Mouse (Mus musculus): ENCODE measurements around the gene Jam2. TPM values are rescaled to one million over a fixed set of nuclear protein-coding genes. Genes with fewer than 3 reads are reported as not detected.
A peak's percentile ranks its signal among the peaks of the same experiment; 100 is the strongest.

Jam2 gene
- 225 and 328 TPM in 2 replicates for total RNA-seq (2012; rRNA removed)

- peak within 1 kb of the TSS; percentile 9 for H3K27ac ChIP-seq (ENCODE audit: insufficient read depth, low read depth, low read length, poor library complexity, severe bottlenecking)
- H3K4me1 ChIP-seq (ENCODE audit: control insufficient read depth in 2 of 2, insufficient read depth in 2 of 2, low read length in 2 of 2, poor library complexity in 1 of 2), result peaks cover 0 to 9% of the 10 kb centered on the region in 2 experiments; a peak in 3 of 4 replicates
- in situ Hi-C loops (cut with MboI; ENCODE audit: low sequenced_read_pairs in 2 of 2, unreplicated experiment in 2 of 2), result no loop called here
- no peak for TF ChIP-seq MAFK (IDR thresholded peaks at IDR 0.05; ENCODE audit: insufficient read depth, low read depth, low read length)
- TF ChIP-seq HCFC1 (IDR thresholded peaks at IDR 0.05; ENCODE audit: borderline replicate concordance, insufficient read depth, low read length), result no peak
- TF ChIP-seq ZC3H11A (IDR thresholded peaks at IDR 0.05; ENCODE audit: borderline replicate concordance, low read depth, low read length), result no peak
- no peaks in the 10 kb centered on the region for H3K36me3 ChIP-seq (ENCODE audit: control insufficient read depth, insufficient read depth, low read length, poor library complexity, severe bottlenecking)
- DNase-seq (ENCODE audit: low read depth, low spot score), result no peak
- H3K9me3 ChIP-seq (ENCODE audit: control insufficient read depth, insufficient read depth, low read depth, low read length), result no peaks in the 10 kb centered on the region
- peak within 1 kb of the TSS; percentile 68 to 84 for H3K4me3 ChIP-seq (ENCODE audit: insufficient read depth in 1 of 2, low read depth in 1 of 2, low read length in 2 of 2, poor library complexity in 1 of 2, severe bottlenecking in 1 of 2)
- H3K9ac ChIP-seq (ENCODE audit: insufficient read depth, low read depth, low read length, poor library complexity, severe bottlenecking), result peak within 1 kb of the TSS; percentile 63
These were observed at the start of gene Jam2 for GRCm38 (mm10) chr16:84774003-84774703. Gene Jam2 (plus strand): TSS chr16:84774123.

- in situ Hi-C loops (cut with MboI; ENCODE audit: low sequenced_read_pairs in 2 of 2, unreplicated experiment in 2 of 2), result loop anchor here in 1 of 2 experiments (10.0 kb wide), 1 partner anchor 100 kb away; the partner anchor contains the start of genes Atp5j and Gabpa
- peak overlapping the region; percentile 94 for H3K9ac ChIP-seq (ENCODE audit: insufficient read depth, low read depth, low read length, poor library complexity, severe bottlenecking)
- no peak for DNase-seq (ENCODE audit: low read depth, low spot score)
- TF ChIP-seq ZNF384 (IDR thresholded peaks at IDR 0.05; ENCODE audit: low read depth, low read length) (0 out of 2 replicates have a peak, but pooled peaks have one; percentile 7), CHD2 (IDR thresholded peaks at IDR 0.05; ENCODE audit: low read depth, low read length) (no peak)
- H3K4me3 ChIP-seq (ENCODE audit: insufficient read depth in 1 of 2, low read depth in 1 of 2, low read length in 2 of 2, poor library complexity in 1 of 2, severe bottlenecking in 1 of 2), result peak overlapping the region; percentile 87
- peaks cover 8% of the 10 kb centered on the region for H3K36me3 ChIP-seq (ENCODE audit: control insufficient read depth, insufficient read depth, low read length, poor library complexity, severe bottlenecking)
- H3K27ac ChIP-seq (ENCODE audit: insufficient read depth, low read depth, low read length, poor library complexity, severe bottlenecking), result no peak overlapping the region
- no peaks in the 10 kb centered on the region for H3K9me3 ChIP-seq (ENCODE audit: control insufficient read depth, insufficient read depth, low read depth, low read length)
- H3K4me1 ChIP-seq (ENCODE audit: control insufficient read depth in 2 of 2, insufficient read depth in 2 of 2, low read length in 2 of 2, poor library complexity in 1 of 2), result peaks cover 1 to 2% of the 10 kb centered on the region in 2 experiments; a peak in 2 of 4 replicates
These were observed 39.1 kb upstream of the Jam2 start for GRCm38 (mm10) chr16:84734806-84735165.

GRCm38 (mm10) chr16:84735166-84736105 is 38.5 kb upstream of the Jam2 start, which contains the start of gene Mrpl39:
Gene Mrpl39 (minus strand): TSS chr16:84735742.
- H3K9ac ChIP-seq (ENCODE audit: insufficient read depth, low read depth, low read length, poor library complexity, severe bottlenecking), result peak within 1 kb of the TSS; percentile 94
- peak within 1 kb of the TSS; percentile 87 for H3K4me3 ChIP-seq (ENCODE audit: insufficient read depth in 1 of 2, low read depth in 1 of 2, low read length in 2 of 2, poor library complexity in 1 of 2, severe bottlenecking in 1 of 2)
- 0 out of 2 replicates have a peak within 1 kb of the TSS, but pooled peaks have one; percentile 24 for H3K27ac ChIP-seq (ENCODE audit: insufficient read depth, low read depth, low read length, poor library complexity, severe bottlenecking)
- peak; percentile 93 for DNase-seq (ENCODE audit: low read depth, low spot score)
- H3K36me3 ChIP-seq (ENCODE audit: control insufficient read depth, insufficient read depth, low read length, poor library complexity, severe bottlenecking), result peaks cover 6% of the 10 kb centered on the region
- no peaks in the 10 kb centered on the region for H3K9me3 ChIP-seq (ENCODE audit: control insufficient read depth, insufficient read depth, low read depth, low read length)
- in situ Hi-C loops (cut with MboI; ENCODE audit: low sequenced_read_pairs in 2 of 2, unreplicated experiment in 2 of 2), result loop anchor here in 1 of 2 experiments (10.0 kb wide), 1 partner anchor 99 kb away; the partner anchor contains the start of genes Atp5j and Gabpa
- H3K4me1 ChIP-seq (ENCODE audit: control insufficient read depth in 2 of 2, insufficient read depth in 2 of 2, low read length in 2 of 2, poor library complexity in 1 of 2), result peaks cover 1 to 2% of the 10 kb centered on the region in 2 experiments; a peak in 2 of 4 replicates
- TF ChIP-seq MAFK (IDR thresholded peaks at IDR 0.05; ENCODE audit: insufficient read depth, low read depth, low read length) (no peak), ZNF384 (IDR thresholded peaks at IDR 0.05; ENCODE audit: low read depth, low read length) (no peak), HCFC1 (IDR thresholded peaks at IDR 0.05; ENCODE audit: borderline replicate concordance, insufficient read depth, low read length) (peak; percentile 88), CHD2 (IDR thresholded peaks at IDR 0.05; ENCODE audit: low read depth, low read length) (peak; percentile 44; the same call in 1 of the 2 replicates), ZC3H11A (IDR thresholded peaks at IDR 0.05; ENCODE audit: borderline replicate concordance, low read depth, low read length) (peak; percentile 64; the same call in 1 of the 2 replicates)

- peak; percentile 6 for DNase-seq (ENCODE audit: low read depth, low spot score)
- Histone ChIP-seq H3K9ac (ENCODE audit: insufficient read depth, low read depth, low read length, poor library complexity, severe bottlenecking) (no peak overlapping the region), H3K27ac (ENCODE audit: insufficient read depth, low read depth, low read length, poor library complexity, severe bottlenecking) (no peak overlapping the region), H3K9me3 (ENCODE audit: control insufficient read depth, insufficient read depth, low read depth, low read length) (no peaks in the 10 kb centered on the region), H3K4me1 (ENCODE audit: control insufficient read depth in 2 of 2, insufficient read depth in 2 of 2, low read length in 2 of 2, poor library complexity in 1 of 2) (peaks cover 1 to 2% of the 10 kb centered on the region in 2 experiments; a peak in 2 of 4 replicates), H3K36me3 (ENCODE audit: control insufficient read depth, insufficient read depth, low read length, poor library complexity, severe bottlenecking) (peaks cover 2% of the 10 kb centered on the region; the same call in 1 of the 2 replicates), H3K4me3 (ENCODE audit: insufficient read depth in 1 of 2, low read depth in 1 of 2, low read length in 2 of 2, poor library complexity in 1 of 2, severe bottlenecking in 1 of 2) (no peak overlapping the region)
- no peak for TF ChIP-seq MAFK (IDR thresholded peaks at IDR 0.05; ENCODE audit: insufficient read depth, low read depth, low read length)
- TF ChIP-seq ZNF384 (IDR thresholded peaks at IDR 0.05; ENCODE audit: low read depth, low read length), result no peak
- no peak for TF ChIP-seq CHD2 (IDR thresholded peaks at IDR 0.05; ENCODE audit: low read depth, low read length)
- no peak for TF ChIP-seq HCFC1 (IDR thresholded peaks at IDR 0.05; ENCODE audit: borderline replicate concordance, insufficient read depth, low read length)
- no peak for TF ChIP-seq ZC3H11A (IDR thresholded peaks at IDR 0.05; ENCODE audit: borderline replicate concordance, low read depth, low read length)
- in situ Hi-C loops (cut with MboI; ENCODE audit: low sequenced_read_pairs in 2 of 2, unreplicated experiment in 2 of 2), result loop anchor here in 1 of 2 experiments (10.0 kb wide), 1 partner anchor 97 kb away; the partner anchor contains the start of genes Atp5j and Gabpa
These were observed 36.6 kb upstream of the Jam2 start for GRCm38 (mm10) chr16:84737358-84737757.
